Mouse (Mus musculus) testis, adult 2 months (tissue): Measurements from ENCODE around the gene C1qtnf6.

Source experiments
- CTCF ChIP-seq: fragments of 200-500 bp; IDR thresholded peaks from 2 replicates; pipeline ENCODE4 v1.5.1; 2012; ENCODE audit warnings: low read depth, mild to moderate bottlenecking, inconsistent platforms, low read length, moderate library complexity; ENCODE audit not compliant: control insufficient read depth, insufficient read depth, insufficient replicate concordance
- POLR2A ChIP-seq: fragments of 200-500 bp; IDR thresholded peaks from 2 replicates; pipeline ENCODE4 v1.6.1; 2012; ENCODE audit warnings: low read depth, mild to moderate bottlenecking, inconsistent platforms, low read length, moderate library complexity; ENCODE audit not compliant: control insufficient read depth

DNA sequence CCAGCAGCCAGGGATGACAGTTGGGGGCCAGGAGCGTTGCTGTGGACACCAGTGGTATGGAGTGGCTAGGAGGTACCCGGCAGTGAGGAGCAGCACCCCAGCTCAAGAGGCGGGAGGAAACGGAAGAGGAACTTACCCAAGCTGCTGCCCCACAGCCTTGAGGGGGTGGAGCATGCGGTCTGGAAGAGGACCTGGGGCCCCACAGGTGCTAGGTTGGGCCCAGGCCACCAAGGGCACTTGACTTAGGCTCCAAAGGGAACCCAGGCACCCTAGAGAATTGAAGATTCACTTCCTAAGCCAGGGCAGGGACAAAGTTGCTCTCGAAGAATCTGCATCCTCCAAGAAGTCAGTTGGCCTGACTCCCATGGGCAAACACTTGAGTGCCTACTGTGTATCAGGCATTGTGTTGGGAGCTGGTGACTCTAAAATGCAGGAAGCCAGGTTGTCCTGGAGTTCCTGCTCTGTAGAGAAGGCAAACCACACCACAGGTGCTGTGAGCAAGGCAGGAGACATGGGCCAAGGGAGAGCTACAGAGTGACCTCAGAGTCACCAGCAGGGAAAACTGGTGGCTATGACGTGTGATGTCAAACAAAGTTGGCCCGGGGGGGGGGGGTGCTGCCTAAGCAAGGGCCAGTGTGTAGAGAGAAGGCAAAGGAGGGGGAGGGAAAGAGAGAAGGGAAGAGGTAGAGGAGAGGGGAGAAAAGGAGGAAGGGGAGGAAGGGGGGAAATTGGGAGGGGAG lies 41.6 kb upstream of the C1qtnf6 start, which contains the start of gene Rac2:
- TF ChIP-seq CTCF, result no peak
- no peak for TF ChIP-seq POLR2A
